Mouse (Mus musculus) kidney, embryonic 16.5 days (tissue): ENCODE measurements at regions not wholly inside any gene's neighbourhood (a gene's known extent, or its start where the extent isn't known, plus 50 kb on each side); places are given as distances from the start of the nearest gene placed in this dataset.

Experiments used
- ATAC-seq: fragments of 200-750 bp; cut with Nextera tagmentation; 2 replicates; pipeline ENCODE4 v1.8.0; 2017; ENCODE audit warnings: moderate TSS enrichment; ENCODE audit not compliant: low FRiP score, low TSS enrichment
- H3K27ac ChIP-seq: fragments of 300-500 bp; sonication (generic); 2 replicates; pipeline ENCODE4 v1.5.1; 2014; ENCODE audit warnings: low read length
- H3K27me3 ChIP-seq: fragments of 300-500 bp; sonication (generic); 2 replicates; pipeline ENCODE4 v1.6.1; 2014; ENCODE audit warnings: low read length, control low read depth, mixed read lengths; ENCODE audit not compliant: insufficient read depth
- H3K36me3 ChIP-seq: fragments of 300-500 bp; sonication (generic); 2 replicates; pipeline ENCODE4 v1.6.1; 2014; ENCODE audit warnings: low read length, control low read depth, mixed read lengths; ENCODE audit not compliant: insufficient read depth
- H3K4me1 ChIP-seq: fragments of 300-500 bp; sonication (generic); 2 replicates; pipeline ENCODE4 v1.6.1; 2014; ENCODE audit warnings: low read length, control low read depth, mixed read lengths; ENCODE audit not compliant: insufficient read depth
- H3K4me2 ChIP-seq: fragments of 300-500 bp; sonication (generic); replicated peaks from 2 replicates; pipeline ENCODE4 v1.6.1; 2014; ENCODE audit warnings: low read depth, low read length
- H3K4me3 ChIP-seq: fragments of 300-500 bp; sonication (generic); 2 replicates; pipeline ENCODE4 v1.5.1; 2014; ENCODE audit warnings: mild to moderate bottlenecking, low read length
- H3K9ac ChIP-seq: fragments of 300-500 bp; sonication (generic); replicated peaks from 2 replicates; pipeline ENCODE4 v1.6.1; 2014; ENCODE audit warnings: low read length
- H3K9me3 ChIP-seq: fragments of 300-500 bp; sonication (generic); 2 replicates; pipeline ENCODE4 v1.6.1; 2016; ENCODE audit warnings: low read length, control low read depth
- WGBS: fragments of 180-500 bp; shearing (Covaris S2); extraction: QIAGEN DNeasy Blood & Tissue Kit; methylation state at CpG from one replicate; pipeline ENCODE4 v1.1.7; 2014; 5-methylcytosine and 5-hydroxymethylcytosine counted together

- H3K9me3 ChIP-seq = no peaks in the 10 kb centered on the region
- ATAC-seq = no peak
- no peak overlapping the region for H3K4me3 ChIP-seq
These were observed 103.4 kb downstream of the Brms1l start for GRCm38 (mm10) chr12:55939281-55940142.

GRCm38 (mm10) chr12:55934172-55934571 lies 98.0 kb downstream of the Brms1l start:
- no peak for ATAC-seq
- Histone ChIP-seq H3K36me3 (no peaks in the 10 kb centered on the region), H3K27ac (no peak overlapping the region), H3K9me3 (no peaks in the 10 kb centered on the region), H3K9ac (no peak overlapping the region), H3K4me2 (no peak overlapping the region), H3K4me1 (no peaks in the 10 kb centered on the region), H3K27me3 (no peaks in the 10 kb centered on the region), H3K4me3 (no peak overlapping the region)
- 57% methylated on average over 1 of the region's 1 CpGs for WGBS

More at GRCm38 (mm10) chr12:55939281-55940142, 103.4 kb downstream of the Brms1l start:
- Histone ChIP-seq H3K27ac (no peak overlapping the region), H3K4me2 (no peak overlapping the region), H3K36me3 (no peaks in the 10 kb centered on the region), H3K4me1 (no peaks in the 10 kb centered on the region), H3K9ac (no peak overlapping the region), H3K27me3 (no peaks in the 10 kb centered on the region)
- WGBS = 72% methylated on average over 10 of the region's 10 CpGs

- no peak overlapping the region for H3K9ac ChIP-seq
- no peak for ATAC-seq
- no peaks in the 10 kb centered on the region for H3K27me3 ChIP-seq
- H3K27ac ChIP-seq = no peak overlapping the region
- WGBS = 63% methylated on average over 11 of the region's 11 CpGs
- H3K4me3 ChIP-seq = no peak overlapping the region
- no peaks in the 10 kb centered on the region for H3K36me3 ChIP-seq
- H3K9me3 ChIP-seq = no peaks in the 10 kb centered on the region
- no peaks in the 10 kb centered on the region for H3K4me1 ChIP-seq
- no peak overlapping the region for H3K4me2 ChIP-seq
These were observed 97.3 kb downstream of the Brms1l start for GRCm38 (mm10) chr12:55933417-55933816.

GRCm38 (mm10) chr12:55930468-55930867 lies 94.3 kb downstream of the Brms1l start:
- H3K36me3 ChIP-seq = no peaks in the 10 kb centered on the region
- H3K27me3 ChIP-seq = no peaks in the 10 kb centered on the region
- 68% methylated on average over 4 of the region's 4 CpGs for WGBS

GRCm38 (mm10) chr12:55926974-55927321 lies 90.8 kb downstream of the Brms1l start:
- no peak for ATAC-seq
- H3K4me2 ChIP-seq = no peak overlapping the region
- no peaks in the 10 kb centered on the region for H3K9me3 ChIP-seq
- no peak overlapping the region for H3K4me3 ChIP-seq
- no peak overlapping the region for H3K27ac ChIP-seq
- H3K4me1 ChIP-seq = no peaks in the 10 kb centered on the region
- WGBS = 73% methylated on average over 1 of the region's 1 CpGs
- H3K9ac ChIP-seq = no peak overlapping the region
- H3K36me3 ChIP-seq = no peaks in the 10 kb centered on the region
- no peaks in the 10 kb centered on the region for H3K27me3 ChIP-seq

More at GRCm38 (mm10) chr12:55930468-55930867, 94.3 kb downstream of the Brms1l start:
- ATAC-seq = no peak
- Histone ChIP-seq H3K4me2 (no peak overlapping the region), H3K4me1 (no peaks in the 10 kb centered on the region), H3K9me3 (no peaks in the 10 kb centered on the region), H3K4me3 (no peak overlapping the region), H3K9ac (no peak overlapping the region), H3K27ac (no peak overlapping the region)

- Histone ChIP-seq H3K36me3 (no peaks in the 10 kb centered on the region), H3K9me3 (no peaks in the 10 kb centered on the region), H3K4me3 (no peak overlapping the region), H3K27ac (no peak overlapping the region), H3K4me1 (no peaks in the 10 kb centered on the region), H3K9ac (no peak overlapping the region), H3K27me3 (no peaks in the 10 kb centered on the region), H3K4me2 (no peak overlapping the region)
- no peak for ATAC-seq
- 71% methylated on average over 2 of the region's 2 CpGs for WGBS
These were observed 90.3 kb downstream of the Brms1l start for GRCm38 (mm10) chr12:55926276-55926973.
